Mouse (Mus musculus): ENCODE measurements around the gene Susd3. TPM values are rescaled to one million over a fixed set of nuclear protein-coding genes. Genes with fewer than 3 reads are reported as not detected.

Gene Susd3
- total RNA-seq, 2 experiments from 2014 or later, result 0.97 TPM; not detected in 1

DNA sequence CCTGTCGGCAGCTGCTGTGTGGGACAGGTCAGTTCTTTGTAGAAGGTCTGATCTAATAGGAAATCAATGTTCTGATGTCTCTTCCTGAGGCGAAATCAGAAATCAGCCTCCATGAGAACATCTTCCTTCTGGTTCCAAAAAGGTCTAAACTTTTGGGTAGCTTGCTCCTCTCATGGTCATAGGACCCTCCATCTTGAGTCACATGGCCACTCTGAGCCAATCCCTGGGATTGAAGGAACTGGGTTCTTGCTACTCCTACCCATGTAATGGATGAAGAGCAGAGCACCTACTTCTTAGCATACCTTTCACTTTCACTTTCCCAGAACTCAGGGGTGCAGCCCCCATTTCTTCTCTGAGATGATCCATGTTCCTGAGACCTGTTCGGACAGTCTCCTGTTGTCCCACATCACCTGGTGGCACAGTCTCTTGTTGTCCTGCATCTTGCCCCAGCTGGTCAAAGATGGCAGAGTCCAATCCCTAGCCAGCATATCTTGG lies 9.4 kb upstream of the Susd3 start:
- no peak for DNase-seq
- TF ChIP-seq CTCF (IDR thresholded peaks at IDR 0.05), result no peak
- no peak overlapping the region for H3K4me3 ChIP-seq
- intact Hi-C loops (cut with DNase I), result no loop called here
- H3K27ac ChIP-seq, result no peak overlapping the region

GRCm38 (mm10) chr13:49252746-49253145 lies 4.2 kb upstream of the Susd3 start:
- DNase-seq, result peak; percentile 23
- TF ChIP-seq CTCF (IDR thresholded peaks at IDR 0.05), result no peak

GRCm38 (mm10) chr13:49252113-49252512 lies 3.6 kb upstream of the Susd3 start:
- no peak overlapping the region for H3K27ac ChIP-seq
- no peak overlapping the region for H3K4me3 ChIP-seq
- no peak for DNase-seq
- TF ChIP-seq CTCF (IDR thresholded peaks at IDR 0.05), result no peak
- intact Hi-C loops (cut with DNase I), result no loop called here

More at GRCm38 (mm10) chr13:49252746-49253145, 4.2 kb upstream of the Susd3 start:
- H3K4me3 ChIP-seq, result no peak overlapping the region
- intact Hi-C loops (cut with DNase I), result no loop called here
- no peak overlapping the region for H3K27ac ChIP-seq

- H3K4me3 ChIP-seq, result no peak overlapping the region
- intact Hi-C loops (cut with DNase I), result no loop called here
- DNase-seq, result no peak
- no peak overlapping the region for H3K27ac ChIP-seq
- no peak for TF ChIP-seq CTCF (IDR thresholded peaks at IDR 0.05)
These were observed 2.4 kb upstream of the Susd3 start for GRCm38 (mm10) chr13:49250716-49251517.

GRCm38 (mm10) chr13:49249634-49250033 lies 1.1 kb upstream of the Susd3 start:
- no peak for DNase-seq
- no peak for TF ChIP-seq CTCF (IDR thresholded peaks at IDR 0.05)
- intact Hi-C loops (cut with DNase I), result no loop called here
- H3K27ac ChIP-seq, result no peak overlapping the region
- H3K4me3 ChIP-seq, result no peak overlapping the region

- DNase-seq, result no peak
- no peak overlapping the region for H3K27ac ChIP-seq
- H3K4me3 ChIP-seq, result no peak overlapping the region
- no peak for TF ChIP-seq CTCF (IDR thresholded peaks at IDR 0.05)
- intact Hi-C loops (cut with DNase I), result no loop called here
These were observed 417 bp upstream of the Susd3 start for GRCm38 (mm10) chr13:49248923-49249322.

GRCm38 (mm10) chr13:49247740-49248466 lies 603 bp downstream of the Susd3 start:
- no peak overlapping the region; the same call in 1 of the 2 replicates for H3K27ac ChIP-seq
- H3K4me3 ChIP-seq, result peak overlapping the region; percentile 73
- intact Hi-C loops (cut with DNase I), result no loop called here
- peak; percentile 40 for DNase-seq
- TF ChIP-seq CTCF (IDR thresholded peaks at IDR 0.05), result no peak

DNA sequence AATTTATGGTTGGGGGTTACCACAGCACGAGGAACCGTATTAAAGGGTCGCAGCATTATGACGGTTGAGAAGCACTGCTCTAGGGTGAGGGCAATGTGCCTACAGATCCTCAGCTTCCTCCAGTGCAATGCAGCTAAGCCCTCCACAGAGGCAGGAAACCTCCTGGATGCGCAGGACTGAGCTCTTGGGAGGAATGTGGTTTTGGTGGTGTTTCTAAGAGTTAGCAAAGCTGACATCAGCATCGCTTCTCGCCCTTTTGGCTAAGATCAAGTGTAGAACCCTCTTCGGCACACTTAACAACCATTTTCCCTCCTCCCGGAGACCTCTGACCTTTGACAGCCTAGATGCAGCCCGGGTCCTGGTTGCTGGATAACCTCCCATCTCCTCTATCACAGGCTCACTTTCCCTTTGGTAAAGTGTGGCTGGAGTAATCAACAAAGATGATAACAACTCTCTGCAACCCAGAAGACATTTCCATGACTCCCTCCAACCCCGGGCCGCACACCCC lies 1.2 kb downstream of the Susd3 start:
- Histone ChIP-seq H3K4me3 (peak overlapping the region; percentile 73), H3K27ac (no peak overlapping the region)
- DNase-seq, result no peak
- TF ChIP-seq CTCF (IDR thresholded peaks at IDR 0.05), result no peak
- intact Hi-C loops (cut with DNase I), result no loop called here

DNA sequence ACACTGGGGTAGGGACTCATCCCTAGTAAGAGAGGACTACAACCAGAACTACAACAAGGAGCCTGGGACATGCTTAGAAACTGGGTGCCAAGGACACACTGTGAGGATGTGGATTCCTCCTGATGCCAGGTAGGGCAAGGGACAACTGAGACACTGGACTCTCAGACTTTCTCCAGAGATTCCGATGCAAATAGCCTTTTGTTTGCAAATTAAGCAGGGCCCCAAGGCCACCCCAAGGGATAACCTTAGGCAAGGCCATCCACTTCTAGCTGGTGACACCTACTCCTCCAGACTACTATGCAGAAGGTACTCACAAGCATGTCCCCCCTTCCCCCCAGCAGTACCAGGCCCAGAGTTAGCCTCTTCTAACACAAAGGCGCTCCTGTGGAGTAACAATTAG lies 1.9 kb downstream of the Susd3 start:
- H3K27ac ChIP-seq, result no peak overlapping the region
- intact Hi-C loops (cut with DNase I), result no loop called here
- no peak for TF ChIP-seq CTCF (IDR thresholded peaks at IDR 0.05)
- DNase-seq, result no peak
- no peak overlapping the region for H3K4me3 ChIP-seq

GRCm38 (mm10) chr13:49246011-49246410 lies 2.5 kb downstream of the Susd3 start:
- Histone ChIP-seq H3K4me3 (no peak overlapping the region), H3K27ac (no peak overlapping the region)
- no peak for TF ChIP-seq CTCF (IDR thresholded peaks at IDR 0.05)
- no peak for DNase-seq
- intact Hi-C loops (cut with DNase I), result no loop called here

- H3K4me3 ChIP-seq, result no peak overlapping the region
- intact Hi-C loops (cut with DNase I), result no loop called here
- no peak overlapping the region for H3K27ac ChIP-seq
- DNase-seq, result no peak
- no peak for TF ChIP-seq CTCF (IDR thresholded peaks at IDR 0.05)
These were observed 3.3 kb downstream of the Susd3 start for GRCm38 (mm10) chr13:49245251-49245650.

DNA sequence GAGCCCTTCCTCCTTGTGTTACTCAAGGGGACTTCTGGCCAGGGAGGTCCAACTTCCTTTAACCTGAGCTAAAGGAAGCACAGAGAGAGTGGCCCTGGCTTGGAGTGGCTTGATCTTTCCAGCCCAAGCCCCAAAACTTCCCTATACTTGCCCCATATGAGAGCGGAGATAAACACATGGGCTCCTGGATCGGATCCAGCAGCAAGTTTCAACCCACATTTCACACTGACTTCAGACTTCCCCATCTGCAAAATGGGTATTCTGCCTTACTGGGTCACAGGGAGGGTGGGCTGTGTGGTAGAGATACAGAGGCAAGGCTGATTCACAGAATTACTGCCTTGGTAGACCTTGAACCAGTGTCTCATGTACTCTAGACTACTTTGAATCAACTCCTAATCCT lies 5.0 kb downstream of the Susd3 start:
- no peak overlapping the region for H3K27ac ChIP-seq

More for the DNA sequence above, 5.0 kb downstream of the Susd3 start:
- intact Hi-C loops (cut with DNase I), result no loop called here
- no peak for TF ChIP-seq CTCF (IDR thresholded peaks at IDR 0.05)
- DNase-seq, result no peak
- H3K4me3 ChIP-seq, result no peak overlapping the region
